Mouse (Mus musculus) spleen, adult 2 months (tissue): ENCODE results near the gene Eif2b2. TPM values are rescaled to one million over a fixed set of nuclear protein-coding genes. Genes with fewer than 3 reads are reported as not detected.
A peak's percentile ranks its signal among the peaks of the same experiment; 100 is the strongest.

Experiments
- DNase-seq, 2 experiments: peaks; one replicate each; pipeline versions ENCODE4 v3.0.0 to v3.0.0-alpha.2; 2012 to 2021; ENCODE audit warnings: low spot score in 2 of 2, low read depth in 1 of 2
- H3K27ac ChIP-seq: fragments of 200-500 bp; 2 replicates; pipeline ENCODE4 v1.5.1; 2012; ENCODE audit warnings: low read length, inconsistent platforms; ENCODE audit not compliant: insufficient read depth
- H3K27me3 ChIP-seq: fragments of 200-500 bp; 2 replicates; pipeline ENCODE4 v1.6.1; 2012; ENCODE audit warnings: mild to moderate bottlenecking, moderate library complexity, low read length, inconsistent platforms; ENCODE audit not compliant: control insufficient read depth, insufficient read depth
- H3K36me3 ChIP-seq: fragments of 200-500 bp; 2 replicates; pipeline ENCODE4 v1.6.1; 2012; ENCODE audit warnings: mild to moderate bottlenecking, low read length, inconsistent platforms; ENCODE audit not compliant: control insufficient read depth, insufficient read depth
- H3K4me1 ChIP-seq: fragments of 200-500 bp; 2 replicates; pipeline ENCODE4 v1.6.1; 2011; ENCODE audit warnings: inconsistent platforms; ENCODE audit not compliant: control insufficient read depth, insufficient read depth, insufficient read length
- H3K4me3 ChIP-seq: fragments of 200-500 bp; 2 replicates; pipeline ENCODE4 v1.5.1; 2011; ENCODE audit warnings: mild to moderate bottlenecking, inconsistent platforms; ENCODE audit not compliant: insufficient read depth, insufficient read length; ENCODE audit errors: extremely low read depth
- CTCF ChIP-seq: fragments of 200-500 bp; IDR thresholded peaks from 2 replicates; pipeline ENCODE4 v1.5.1; 2011; ENCODE audit warnings: mild to moderate bottlenecking, inconsistent platforms; ENCODE audit not compliant: insufficient read depth, insufficient read length, insufficient replicate concordance; ENCODE audit errors: extremely low read depth
- POLR2A ChIP-seq: fragments of 200-500 bp; IDR thresholded peaks from 2 replicates; pipeline ENCODE4 v1.6.1; 2011; ENCODE audit warnings: low read depth, low read length, inconsistent platforms
- WGBS: fragments of 180-500 bp; shearing (Covaris S2); methylation state at CpG from one replicate; pipeline ENCODE4 v1.1.7; 2018; 5-methylcytosine and 5-hydroxymethylcytosine counted together
- polyA plus RNA-seq: library from polyadenylated mRNA; depleted of rRNA; stranded (reverse); fragments of >200 nt; gene quantifications from 2 replicates; pipeline ENCODE4 v1.2.3, GENCODE M21; 2012

Eif2b2 gene
- polyA plus RNA-seq, 1 experiment, result 90.6 TPM

GRCm38 (mm10) chr12:85175926-85176845 is 43.1 kb upstream of the Eif2b2 start:
- Histone ChIP-seq H3K27ac (no peak overlapping the region), H3K4me3 (no peak overlapping the region), H3K27me3 (no peaks in the 10 kb centered on the region), H3K4me1 (peaks cover 7% of the 10 kb centered on the region), H3K36me3 (no peaks in the 10 kb centered on the region)
- DNase-seq, result no peak
- TF ChIP-seq POLR2A (no peak), CTCF (no peak)
- WGBS, result 81% methylated on average over 11 of the region's 11 CpGs

GRCm38 (mm10) chr12:85176846-85177523 is 42.3 kb upstream of the Eif2b2 start:
- H3K36me3 ChIP-seq, result no peaks in the 10 kb centered on the region
- TF ChIP-seq CTCF, result no peak
- no peak for TF ChIP-seq POLR2A
- peak overlapping the region; percentile 36; the same call in 1 of the 2 replicates for H3K4me3 ChIP-seq
- WGBS, result 2% methylated on average over 32 of the region's 32 CpGs
- no peaks in the 10 kb centered on the region for H3K27me3 ChIP-seq
- peak; percentile 15 to 25 for DNase-seq
- peaks cover 7% of the 10 kb centered on the region for H3K4me1 ChIP-seq
- H3K27ac ChIP-seq, result no peak overlapping the region

- TF ChIP-seq CTCF (no peak), POLR2A (no peak)
- H3K27me3 ChIP-seq, result no peaks in the 10 kb centered on the region
- no peak for DNase-seq
- H3K4me1 ChIP-seq, result peaks cover 11% of the 10 kb centered on the region
- H3K36me3 ChIP-seq, result no peaks in the 10 kb centered on the region
- WGBS, result 38% methylated on average over 10 of the region's 10 CpGs
- H3K4me3 ChIP-seq, result peak within 1 kb of the TSS; percentile 36; the same call in 1 of the 2 replicates
- no peak within 1 kb of the TSS for H3K27ac ChIP-seq
Observed at GRCm38 (mm10) chr12:85177740-85178239, 41.5 kb upstream of the Eif2b2 start, which contains the start of gene Pgf. Gene Pgf (minus strand): TSS chr12:85177790.

GRCm38 (mm10) chr12:85178294-85178693 is 41.0 kb upstream of the Eif2b2 start:
- Histone ChIP-seq H3K4me3 (no peak overlapping the region), H3K27ac (no peak overlapping the region), H3K4me1 (peaks cover 14% of the 10 kb centered on the region), H3K27me3 (no peaks in the 10 kb centered on the region), H3K36me3 (no peaks in the 10 kb centered on the region)
- WGBS, result 84% methylated on average over 2 of the region's 2 CpGs
- no peak for DNase-seq
- TF ChIP-seq POLR2A (no peak), CTCF (no peak)

GRCm38 (mm10) chr12:85181475-85182344 is 37.6 kb upstream of the Eif2b2 start:
- Histone ChIP-seq H3K36me3 (no peaks in the 10 kb centered on the region), H3K27me3 (no peaks in the 10 kb centered on the region), H3K4me3 (no peak overlapping the region), H3K27ac (no peak overlapping the region), H3K4me1 (peaks cover 14% of the 10 kb centered on the region)
- 25% methylated on average over 17 of the region's 17 CpGs for WGBS
- no peak for TF ChIP-seq CTCF
- TF ChIP-seq POLR2A, result no peak
- DNase-seq, result no peak

- H3K4me3 ChIP-seq, result no peak overlapping the region
- H3K36me3 ChIP-seq, result no peaks in the 10 kb centered on the region
- WGBS, result 33% methylated on average over 8 of the region's 8 CpGs
- H3K27me3 ChIP-seq, result no peaks in the 10 kb centered on the region
- no peak for TF ChIP-seq POLR2A
- no peak for TF ChIP-seq CTCF
- no peak overlapping the region for H3K27ac ChIP-seq
- no peak for DNase-seq
- peaks cover 12% of the 10 kb centered on the region for H3K4me1 ChIP-seq
Observed at GRCm38 (mm10) chr12:85182345-85182643, 37.0 kb upstream of the Eif2b2 start.
